Mouse (Mus musculus) right cerebral cortex, postnatal 36 days (tissue): Measurements from ENCODE around the gene Cdkn1a.
A peak's percentile ranks its signal among the peaks of the same experiment; 100 is the strongest.
"Not testable (repeated sequence)": the region's sequence is repeated elsewhere in the genome, so short reads cannot be mapped to it uniquely, and the experiment has no call there.

ENCODE experiments used
- DNase-seq, 2 experiments: peaks; one replicate each; pipeline ENCODE4 v3.0.0; 2022; ENCODE audit warnings: low spot score in 2 of 2, mixed read lengths in 1 of 2

The Cdkn1a gene

GRCm38 (mm10) chr17:29081618-29082381 is 9.0 kb upstream of the Cdkn1a start:
- DNase-seq, result peak; percentile 30 to 32

- no peak for DNase-seq
These were observed 7.2 kb upstream of the Cdkn1a start for GRCm38 (mm10) chr17:29083586-29083985.

GRCm38 (mm10) chr17:29084656-29085055 is 6.1 kb upstream of the Cdkn1a start:
- no peak for DNase-seq

GRCm38 (mm10) chr17:29085266-29085665 is 5.5 kb upstream of the Cdkn1a start:
- no peak for DNase-seq

GRCm38 (mm10) chr17:29086916-29087315 is 3.9 kb upstream of the Cdkn1a start:
- no peak for DNase-seq

- no peak for DNase-seq
These were observed 670 bp downstream of the Cdkn1a start for GRCm38 (mm10) chr17:29091348-29091944.

- no peak for DNase-seq
These were observed 1.7 kb downstream of the Cdkn1a start for GRCm38 (mm10) chr17:29092497-29092896.

- peak; percentile 67 to 76 for DNase-seq
These were observed 2.6 kb downstream of the Cdkn1a start for GRCm38 (mm10) chr17:29093110-29093952.

- DNase-seq, result no peak
These were observed 3.2 kb downstream of the Cdkn1a start for GRCm38 (mm10) chr17:29093961-29094309.

- DNase-seq, result peak; percentile 25 to 30
These were observed 3.8 kb downstream of the Cdkn1a start for GRCm38 (mm10) chr17:29094310-29095181.

- DNase-seq, result peak; percentile 96 to 97
These were observed 4.5 kb downstream of the Cdkn1a start for GRCm38 (mm10) chr17:29095201-29095733.

GRCm38 (mm10) chr17:29096245-29096644 is 5.5 kb downstream of the Cdkn1a start:
- DNase-seq, result no peak

- DNase-seq, result no peak
These were observed 6.2 kb downstream of the Cdkn1a start for GRCm38 (mm10) chr17:29096851-29097561.

- DNase-seq, result no peak
These were observed 7.5 kb downstream of the Cdkn1a start for GRCm38 (mm10) chr17:29098291-29098690.

- no peak for DNase-seq
These were observed 8.3 kb downstream of the Cdkn1a start for GRCm38 (mm10) chr17:29099076-29099475.

GRCm38 (mm10) chr17:29100627-29101026 is 9.9 kb downstream of the Cdkn1a start:
- DNase-seq, result no peak

GRCm38 (mm10) chr17:29110356-29110755 is 19.6 kb downstream of the Cdkn1a start:
- DNase-seq, result not testable (repeated sequence)

GRCm38 (mm10) chr17:29111332-29111731 is 20.6 kb downstream of the Cdkn1a start:
- DNase-seq, result no peak

- no peak for DNase-seq
These were observed 23.0 kb downstream of the Cdkn1a start, which contains the start of gene Rab44 for GRCm38 (mm10) chr17:29113591-29114352. Gene Rab44 (plus strand): TSS chr17:29114145.

GRCm38 (mm10) chr17:29116023-29116422 is 25.2 kb downstream of the Cdkn1a start:
- DNase-seq, result no peak
